Mouse (Mus musculus) urinary bladder, postnatal 10 days (tissue): ENCODE measurements around the gene Dclk2.

ENCODE experiments used
- DNase-seq: peaks from one replicate; pipeline ENCODE4 v3.0.0; 2022; ENCODE audit warnings: low spot score

Gene Dclk2

GRCm38 (mm10) chr3:86797871-86798460 is 122.7 kb downstream of the Dclk2 start:
- no peak for DNase-seq

- no peak for DNase-seq
Observed at GRCm38 (mm10) chr3:86796716-86797115, 123.9 kb downstream of the Dclk2 start.

- no peak for DNase-seq
Observed at GRCm38 (mm10) chr3:86793720-86794191, 126.9 kb downstream of the Dclk2 start.

GRCm38 (mm10) chr3:86793264-86793663 is 127.4 kb downstream of the Dclk2 start:
- DNase-seq, result no peak

- DNase-seq, result no peak
Observed at GRCm38 (mm10) chr3:86789752-86790151, 130.9 kb downstream of the Dclk2 start.

- DNase-seq, result no peak
Observed at GRCm38 (mm10) chr3:86788711-86789110, 131.9 kb downstream of the Dclk2 start.

GRCm38 (mm10) chr3:86787423-86788123 is 133.1 kb downstream of the Dclk2 start:
- no peak for DNase-seq

- no peak for DNase-seq
Observed at GRCm38 (mm10) chr3:86786845-86787351, 133.8 kb downstream of the Dclk2 start.

- no peak for DNase-seq
Observed at GRCm38 (mm10) chr3:86786280-86786679, 134.4 kb downstream of the Dclk2 start.

GRCm38 (mm10) chr3:86784930-86785329 is 135.7 kb downstream of the Dclk2 start:
- DNase-seq, result no peak

GRCm38 (mm10) chr3:86784051-86784450 is 136.6 kb downstream of the Dclk2 start:
- no peak for DNase-seq

GRCm38 (mm10) chr3:86779704-86780103 is 140.9 kb downstream of the Dclk2 start:
- no peak for DNase-seq

GRCm38 (mm10) chr3:86775444-86775828 is 145.2 kb downstream of the Dclk2 start:
- no peak for DNase-seq

- no peak for DNase-seq
Observed at GRCm38 (mm10) chr3:86774566-86775443, 145.8 kb downstream of the Dclk2 start.

GRCm38 (mm10) chr3:86768969-86769368 is 151.7 kb downstream of the Dclk2 start:
- DNase-seq, result no peak

GRCm38 (mm10) chr3:86768553-86768952 is 152.1 kb downstream of the Dclk2 start:
- no peak for DNase-seq

GRCm38 (mm10) chr3:86762456-86762855 is 158.2 kb downstream of the Dclk2 start:
- no peak for DNase-seq

- no peak for DNase-seq
Observed at GRCm38 (mm10) chr3:86762036-86762415, 158.6 kb downstream of the Dclk2 start.

GRCm38 (mm10) chr3:86761095-86762035 is 159.3 kb downstream of the Dclk2 start:
- DNase-seq, result no peak

- DNase-seq, result no peak
Observed at GRCm38 (mm10) chr3:86760474-86760873, 160.2 kb downstream of the Dclk2 start.

GRCm38 (mm10) chr3:86759834-86760233 is 160.8 kb downstream of the Dclk2 start:
- no peak for DNase-seq
